Mouse (Mus musculus) cerebellum, adult 2 months (tissue): ENCODE results near the gene Vkorc1. TPM values are rescaled to one million over a fixed set of nuclear protein-coding genes. Genes with fewer than 3 reads are reported as not detected.
"Not testable (repeated sequence)": the region's sequence is repeated elsewhere in the genome, so short reads cannot be mapped to it uniquely, and the experiment has no call there.

Experiments used
- DNase-seq, 2 experiments: peaks; one replicate each; pipeline ENCODE4 v3.0.0; 2021
- H3K27ac ChIP-seq: fragments of 200-500 bp; 2 replicates; pipeline ENCODE4 v1.5.1; 2012; ENCODE audit warnings: low read length, control low read depth, inconsistent platforms; ENCODE audit not compliant: insufficient read depth
- H3K27me3 ChIP-seq: fragments of 200-500 bp; 2 replicates; pipeline ENCODE4 v1.6.1; 2012; ENCODE audit warnings: inconsistent platforms, mild to moderate bottlenecking, low read length, moderate library complexity; ENCODE audit not compliant: control insufficient read depth, insufficient read depth
- H3K4me1 ChIP-seq: fragments of 200-500 bp; 2 replicates; pipeline ENCODE4 v1.6.1; 2011; ENCODE audit warnings: low read length; ENCODE audit not compliant: control insufficient read depth, insufficient read depth
- H3K4me3 ChIP-seq: fragments of 200-500 bp; replicated peaks from 2 replicates; pipeline ENCODE3; 2011; ENCODE audit warnings: mild to moderate bottlenecking, low read depth, low read length, control low read depth; ENCODE audit not compliant: insufficient read depth
- CTCF ChIP-seq: fragments of 200-500 bp; IDR thresholded peaks from 2 replicates; pipeline ENCODE4 v1.5.1; 2011; ENCODE audit warnings: low read depth, mild to moderate bottlenecking, control low read depth, low read length, moderate library complexity, borderline replicate concordance; ENCODE audit not compliant: insufficient read depth
- POLR2A ChIP-seq: fragments of 200-500 bp; IDR thresholded peaks from 2 replicates; pipeline ENCODE4 v1.6.1; 2011; ENCODE audit warnings: low read length, control low read depth, borderline replicate concordance; ENCODE audit not compliant: insufficient read depth
- WGBS: fragments of 180-500 bp; shearing (Covaris S2); methylation state at CpG from one replicate; pipeline ENCODE4 v1.1.7; 2018; 5-methylcytosine and 5-hydroxymethylcytosine counted together
- polyA plus RNA-seq: library from polyadenylated mRNA; depleted of rRNA; stranded (reverse); fragments of >200 nt; gene quantifications from 2 replicates; pipeline ENCODE4 v1.2.3, GENCODE M21; 2012; rRNA removed

The Vkorc1 gene
- 61.5 and 63.1 TPM in 2 replicates for polyA plus RNA-seq

GRCm38 (mm10) chr7:127895442-127895841, at the start of gene Vkorc1, which contains the start of gene Gm21974:
Gene Vkorc1, minus strand, starts transcription at chr7:127895617.
Gene Gm21974, minus strand, starts transcription at chr7:127895454.
- TF ChIP-seq POLR2A = peak; percentile 86
- peak; percentile 53; the same call in 1 of the 2 replicates for TF ChIP-seq CTCF
- under 1% methylated on average over 26 of the region's 26 CpGs for WGBS
- H3K4me3 ChIP-seq = peak within 1 kb of the TSS; percentile 66

GRCm38 (mm10) chr7:127944614-127945013, 49.2 kb upstream of the Vkorc1 start:
- WGBS = 5% methylated on average over 23 of the region's 23 CpGs
- TF ChIP-seq POLR2A (no peak), CTCF (no peak)
- no peak for DNase-seq

More at GRCm38 (mm10) chr7:127895442-127895841, at the start of gene Vkorc1, which contains the start of gene Gm21974:
- peak; percentile 97 to 98 for DNase-seq
- H3K4me1 ChIP-seq = peaks cover 4% of the 10 kb centered on the region; the same call in 1 of the 2 replicates
- peak within 1 kb of the TSS; percentile 3; the same call in 1 of the 2 replicates for H3K27ac ChIP-seq
- H3K27me3 ChIP-seq = no peaks in the 10 kb centered on the region

GRCm38 (mm10) chr7:127942097-127942496, 46.7 kb upstream of the Vkorc1 start:
- 53% methylated on average over 2 of the region's 2 CpGs for WGBS
- H3K4me3 ChIP-seq, H3K27me3 ChIP-seq, H3K4me1 ChIP-seq, DNase-seq, H3K27ac ChIP-seq: not testable (repeated sequence)

More at GRCm38 (mm10) chr7:127944614-127945013, 49.2 kb upstream of the Vkorc1 start:
- no peak overlapping the region for H3K4me3 ChIP-seq
- H3K27me3 ChIP-seq = peaks cover 2% of the 10 kb centered on the region; the same call in 1 of the 2 replicates
- no peaks in the 10 kb centered on the region for H3K4me1 ChIP-seq
- H3K27ac ChIP-seq = no peak overlapping the region

- TF ChIP-seq CTCF (no peak), POLR2A (no peak)
- WGBS = 43% methylated on average over 18 of the region's 18 CpGs
- peak; percentile 39 to 45 for DNase-seq
Observed at GRCm38 (mm10) chr7:127936216-127936884, 40.9 kb upstream of the Vkorc1 start.

GRCm38 (mm10) chr7:127935748-127936159, 40.3 kb upstream of the Vkorc1 start:
- peak overlapping the region; percentile 74 for H3K27ac ChIP-seq
- H3K27me3 ChIP-seq = no peaks in the 10 kb centered on the region
- TF ChIP-seq POLR2A (no peak), CTCF (no peak)
- H3K4me1 ChIP-seq = no peaks in the 10 kb centered on the region
- peak overlapping the region; percentile 68 for H3K4me3 ChIP-seq
- under 1% methylated on average over 38 of the region's 38 CpGs for WGBS
- no peak for DNase-seq

More at GRCm38 (mm10) chr7:127936216-127936884, 40.9 kb upstream of the Vkorc1 start:
- H3K27me3 ChIP-seq = no peaks in the 10 kb centered on the region
- H3K4me1 ChIP-seq = no peaks in the 10 kb centered on the region
- H3K27ac ChIP-seq = peak overlapping the region; percentile 74
- peak overlapping the region; percentile 68 for H3K4me3 ChIP-seq

- Histone ChIP-seq H3K4me1 (no peaks in the 10 kb centered on the region), H3K4me3 (peak overlapping the region; percentile 68), H3K27ac (peak overlapping the region; percentile 74), H3K27me3 (no peaks in the 10 kb centered on the region)
- peak; percentile 95 for DNase-seq
- TF ChIP-seq CTCF (peak; percentile 79), POLR2A (peak; percentile 56; the same call in 1 of the 2 replicates)
- WGBS = 6% methylated on average over 32 of the region's 32 CpGs
Observed at GRCm38 (mm10) chr7:127935028-127935722, 39.8 kb upstream of the Vkorc1 start.

GRCm38 (mm10) chr7:127934075-127934474, 38.7 kb upstream of the Vkorc1 start:
- 74% methylated on average over 5 of the region's 5 CpGs for WGBS
- Histone ChIP-seq H3K4me1 (no peaks in the 10 kb centered on the region), H3K27ac (no peak overlapping the region), H3K4me3 (no peak overlapping the region), H3K27me3 (no peaks in the 10 kb centered on the region)
- DNase-seq = no peak
- TF ChIP-seq POLR2A (no peak), CTCF (no peak)
